Mouse (Mus musculus) neural tube, embryonic 13.5 days (tissue): Measurements from ENCODE around the gene Gad2. TPM values are rescaled to one million over a fixed set of nuclear protein-coding genes. Genes with fewer than 3 reads are reported as not detected.

Source experiments
- ATAC-seq: fragments of 200-750 bp; cut with Nextera tagmentation; 2 replicates; pipeline ENCODE4 v1.8.0; 2017; ENCODE audit warnings: low read depth, mild to moderate bottlenecking, moderate TSS enrichment, moderate library complexity
- H3K27ac ChIP-seq: fragments of 300-500 bp; sonication (generic); replicated peaks from 2 replicates; pipeline ENCODE4 v1.5.1; 2015; ENCODE audit warnings: moderate library complexity, mild to moderate bottlenecking, inconsistent platforms
- H3K27me3 ChIP-seq: fragments of 300-500 bp; sonication (generic); 2 replicates; pipeline ENCODE4 v1.6.1; 2015; ENCODE audit warnings: mild to moderate bottlenecking, inconsistent platforms
- H3K36me3 ChIP-seq: fragments of 300-500 bp; sonication (generic); 2 replicates; pipeline ENCODE4 v1.6.1; 2015; ENCODE audit warnings: mild to moderate bottlenecking, inconsistent platforms
- H3K4me1 ChIP-seq: fragments of 300-500 bp; sonication (generic); replicated peaks from 2 replicates; pipeline ENCODE4 v1.6.1; 2015; ENCODE audit warnings: inconsistent platforms
- H3K4me2 ChIP-seq: fragments of 300-500 bp; sonication (generic); 2 replicates; pipeline ENCODE4 v1.6.1; 2015; ENCODE audit warnings: inconsistent platforms, mild to moderate bottlenecking, moderate library complexity
- H3K4me3 ChIP-seq: fragments of 300-500 bp; sonication (generic); 2 replicates; pipeline ENCODE4 v1.5.1; 2015; ENCODE audit warnings: mild to moderate bottlenecking, inconsistent platforms
- H3K9ac ChIP-seq: fragments of 300-500 bp; sonication (generic); 2 replicates; pipeline ENCODE4 v1.6.1; 2015; ENCODE audit warnings: moderate library complexity, mild to moderate bottlenecking, inconsistent platforms
- H3K9me3 ChIP-seq: fragments of 300-500 bp; sonication (generic); 2 replicates; pipeline ENCODE4 v1.6.1; 2016; ENCODE audit warnings: inconsistent platforms
- WGBS: fragments of 180-500 bp; shearing (Covaris S2); methylation state at CpG from one replicate; pipeline ENCODE4 v1.1.7; 2015; 5-methylcytosine and 5-hydroxymethylcytosine counted together
- polyA plus RNA-seq: library from polyadenylated mRNA; unstranded; fragments of >200 nt; fragmentation: Nextera tagmentation; extraction: Ambion mirVana; gene quantifications from 2 replicates; pipeline ENCODE4 v1.2.1, GENCODE M21; 2015

Gene Gad2
- polyA plus RNA-seq, 1 experiment from 2014 or later, result 40.2 TPM

- ATAC-seq, result no peak
- Histone ChIP-seq H3K4me3 (peak overlapping the region; percentile 50), H3K9me3 (no peaks in the 10 kb centered on the region), H3K27me3 (peaks cover 95% of the 10 kb centered on the region), H3K9ac (peak overlapping the region; percentile 83), H3K4me1 (peaks cover 46% of the 10 kb centered on the region), H3K36me3 (no peaks in the 10 kb centered on the region), H3K27ac (peak overlapping the region; percentile 96), H3K4me2 (peak overlapping the region; percentile 56)
- under 1% methylated on average over 60 of the region's 60 CpGs for WGBS
These were observed 1.4 kb downstream of the Gad2 start for GRCm38 (mm10) chr2:22623111-22624070.

GRCm38 (mm10) chr2:22624188-22624975 lies 2.4 kb downstream of the Gad2 start:
- H3K9me3 ChIP-seq, result no peaks in the 10 kb centered on the region
- peaks cover 90% of the 10 kb centered on the region for H3K27me3 ChIP-seq
- peak overlapping the region; percentile 56 for H3K4me2 ChIP-seq
- no peak for ATAC-seq
- peak overlapping the region; percentile 50 for H3K4me3 ChIP-seq
- H3K27ac ChIP-seq, result peak overlapping the region; percentile 96
- H3K4me1 ChIP-seq, result peaks cover 45% of the 10 kb centered on the region
- 2% methylated on average over 27 of the region's 27 CpGs for whole genome bisulfite sequencing
- peak overlapping the region; percentile 83 for H3K9ac ChIP-seq
- H3K36me3 ChIP-seq, result no peaks in the 10 kb centered on the region

DNA sequence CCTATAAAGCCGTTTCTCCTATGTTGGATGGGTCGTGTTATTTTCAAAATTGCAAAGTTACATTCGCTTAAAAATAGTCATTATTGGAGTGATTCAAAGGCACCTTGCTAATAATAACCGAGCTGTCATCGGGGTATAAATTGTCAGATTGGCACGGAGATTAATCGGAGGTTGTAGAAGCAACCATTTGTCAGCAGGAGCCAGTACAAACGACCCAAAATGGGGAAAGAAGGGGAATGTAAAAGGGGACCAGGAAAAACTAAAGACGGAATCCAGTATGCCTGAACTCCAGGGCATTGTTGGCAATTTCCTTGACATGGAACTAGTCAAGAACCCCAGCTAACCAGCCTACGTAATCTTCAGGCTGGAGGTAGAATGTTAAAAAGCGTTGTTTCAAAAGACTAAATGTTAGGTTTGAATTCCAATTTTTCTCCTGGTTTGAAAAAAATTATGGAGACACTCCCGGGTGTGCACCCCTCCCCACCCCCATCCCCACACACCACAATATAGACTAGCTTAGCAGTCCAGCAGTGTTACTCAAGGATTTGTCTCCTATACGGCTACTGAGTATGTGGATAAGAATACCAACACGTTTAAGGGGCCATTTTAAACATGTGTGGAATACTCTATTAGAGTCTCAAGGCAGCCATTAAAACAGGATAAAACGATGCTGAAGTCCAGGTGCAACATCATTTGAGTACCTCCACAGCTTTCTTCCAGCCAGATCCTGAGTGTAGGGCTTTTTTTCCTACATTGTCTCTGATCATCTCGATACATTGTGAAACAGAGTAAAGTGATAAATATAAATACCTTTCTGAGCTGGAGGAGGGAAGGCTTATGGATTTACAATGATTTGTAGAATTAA lies 3.3 kb downstream of the Gad2 start:
- Histone ChIP-seq H3K4me3 (peak overlapping the region; percentile 50), H3K27ac (peak overlapping the region; percentile 96), H3K9me3 (no peaks in the 10 kb centered on the region), H3K27me3 (peaks cover 82% of the 10 kb centered on the region), H3K9ac (peak overlapping the region; percentile 83), H3K4me1 (peaks cover 36% of the 10 kb centered on the region), H3K4me2 (peak overlapping the region; percentile 56), H3K36me3 (no peaks in the 10 kb centered on the region)
- ATAC-seq, result no peak
- WGBS, result 5% methylated on average over 16 of the region's 16 CpGs

DNA sequence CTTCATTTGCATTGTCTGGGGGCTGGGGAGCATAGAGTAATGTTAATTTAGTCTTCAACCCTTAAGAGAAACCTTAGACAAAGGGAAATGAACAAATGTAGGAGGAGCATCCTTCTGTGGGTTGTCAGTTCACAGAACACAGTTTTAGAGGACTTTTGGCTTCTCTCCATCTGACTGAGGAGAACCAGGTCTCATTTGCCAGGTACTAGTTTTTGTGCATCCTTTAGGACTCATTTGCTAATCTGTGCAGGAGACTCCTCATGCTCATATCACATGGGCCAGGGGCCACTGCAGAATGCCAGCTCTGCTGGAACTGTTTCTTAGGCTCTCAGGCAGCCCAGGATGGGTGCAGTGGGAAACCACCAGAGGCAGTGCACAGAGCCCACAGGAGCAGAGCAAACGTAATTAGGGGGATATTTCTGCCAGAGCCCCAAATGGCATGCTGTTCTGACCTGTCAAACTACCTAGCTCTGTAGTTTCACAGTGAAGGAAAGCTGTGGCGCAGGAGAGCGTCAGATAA lies 5.2 kb downstream of the Gad2 start:
- Histone ChIP-seq H3K9ac (peak overlapping the region; percentile 83), H3K4me2 (peak overlapping the region; percentile 56), H3K9me3 (no peaks in the 10 kb centered on the region), H3K4me3 (peak overlapping the region; percentile 50), H3K36me3 (no peaks in the 10 kb centered on the region), H3K27me3 (peaks cover 67% of the 10 kb centered on the region), H3K27ac (peak overlapping the region; percentile 96), H3K4me1 (peaks cover 19% of the 10 kb centered on the region)
- peak; percentile 64 for ATAC-seq
- 20% methylated on average over 3 of the region's 3 CpGs for WGBS

DNA sequence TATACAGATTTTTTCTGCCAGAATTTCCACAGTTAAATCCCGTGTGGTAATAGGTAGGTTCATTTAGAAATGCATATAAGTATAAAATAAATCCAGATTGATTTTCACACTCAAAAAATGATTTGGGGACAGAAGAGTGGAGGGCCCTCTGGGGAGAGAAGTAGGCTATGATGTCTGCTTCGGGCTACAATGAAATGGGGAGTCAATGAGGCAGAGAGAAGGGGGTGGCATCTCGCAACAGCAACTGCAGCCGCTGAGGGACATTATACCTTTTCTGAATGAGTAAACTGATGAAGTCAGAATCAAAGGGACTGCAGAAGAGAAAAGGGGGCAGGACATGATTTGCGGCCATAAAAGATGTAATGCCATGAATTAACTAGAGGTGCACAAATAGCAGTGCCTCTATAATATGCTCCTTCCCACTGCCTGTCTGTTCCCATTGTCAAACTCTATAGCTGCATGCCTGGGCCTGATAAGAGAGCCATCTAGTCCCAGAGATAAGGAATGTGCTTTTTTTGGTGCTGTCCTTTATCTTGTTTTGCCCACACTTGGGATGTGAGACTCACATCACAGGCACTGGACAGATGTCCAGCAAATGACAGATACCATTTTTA lies 5.9 kb downstream of the Gad2 start:
- Histone ChIP-seq H3K9ac (peak overlapping the region; percentile 83), H3K27me3 (peaks cover 61% of the 10 kb centered on the region), H3K4me3 (peak overlapping the region; percentile 50), H3K4me1 (peaks cover 12% of the 10 kb centered on the region), H3K4me2 (peak overlapping the region; percentile 56), H3K9me3 (no peaks in the 10 kb centered on the region), H3K27ac (peak overlapping the region; percentile 96), H3K36me3 (no peaks in the 10 kb centered on the region)
- ATAC-seq, result peak; percentile 79
- WGBS, result 11% methylated on average over 5 of the region's 5 CpGs

DNA sequence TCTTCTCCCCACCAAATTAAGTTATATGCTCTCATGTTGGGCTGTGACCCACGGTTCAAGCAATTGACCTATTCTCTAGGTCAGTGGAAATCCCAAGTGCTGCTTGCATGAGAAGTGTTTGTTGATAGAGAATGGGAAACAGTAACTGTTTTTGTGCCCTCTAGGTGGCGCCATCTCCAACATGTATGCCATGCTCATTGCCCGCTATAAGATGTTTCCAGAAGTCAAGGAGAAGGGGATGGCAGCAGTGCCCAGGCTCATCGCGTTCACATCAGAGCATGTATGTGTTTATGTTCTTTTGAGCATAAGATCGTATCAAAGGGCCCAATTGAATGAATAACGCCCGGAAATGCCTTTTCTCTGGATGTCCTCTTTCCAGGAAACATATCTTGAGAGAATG lies 12.8 kb downstream of the Gad2 start:
- H3K4me1 ChIP-seq, result no peaks in the 10 kb centered on the region
- H3K27me3 ChIP-seq, result 0 out of 2 replicates have a peak, but pooled peaks cover 3% of the 10 kb centered on the region
- ATAC-seq, result no peak
- 49% methylated on average over 8 of the region's 8 CpGs for WGBS
- H3K27ac ChIP-seq, result no peak overlapping the region
- peaks cover 12% of the 10 kb centered on the region for H3K36me3 ChIP-seq
- H3K4me2 ChIP-seq, result no peak overlapping the region
- no peaks in the 10 kb centered on the region for H3K9me3 ChIP-seq
- H3K9ac ChIP-seq, result no peak overlapping the region
- no peak overlapping the region for H3K4me3 ChIP-seq

DNA sequence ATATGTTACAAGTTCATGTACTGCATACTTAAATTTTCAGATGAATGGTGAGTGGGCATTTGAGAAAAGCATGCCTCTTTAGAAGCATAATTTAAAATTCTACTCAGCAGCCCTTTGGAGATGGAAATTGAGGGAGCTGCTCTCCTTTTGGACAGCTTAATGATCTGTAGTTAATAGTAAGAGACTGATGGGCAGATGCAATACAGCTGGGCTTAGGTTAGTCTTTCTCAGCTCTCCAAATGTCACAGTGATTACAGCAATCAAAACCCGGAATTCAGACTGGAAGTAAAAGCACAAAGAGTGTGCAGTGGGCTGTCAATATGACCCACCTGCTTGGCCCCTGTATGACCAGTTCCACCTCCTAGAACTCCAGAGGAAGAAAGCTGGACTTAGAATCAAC lies 24.1 kb downstream of the Gad2 start:
- Histone ChIP-seq H3K4me2 (no peak overlapping the region), H3K27ac (no peak overlapping the region), H3K9ac (no peak overlapping the region), H3K27me3 (no peaks in the 10 kb centered on the region), H3K36me3 (no peaks in the 10 kb centered on the region), H3K4me3 (no peak overlapping the region), H3K9me3 (no peaks in the 10 kb centered on the region), H3K4me1 (peaks cover 21% of the 10 kb centered on the region)
- ATAC-seq, result no peak
- WGBS, result 32% methylated on average over 1 of the region's 1 CpGs

GRCm38 (mm10) chr2:22648394-22648793 lies 26.4 kb downstream of the Gad2 start:
- H3K4me3 ChIP-seq, result no peak overlapping the region
- no peaks in the 10 kb centered on the region for H3K27me3 ChIP-seq
- no peak for ATAC-seq
- H3K9me3 ChIP-seq, result no peaks in the 10 kb centered on the region
- 76% methylated on average over 1 of the region's 1 CpGs for WGBS
- no peak overlapping the region for H3K27ac ChIP-seq
- H3K9ac ChIP-seq, result no peak overlapping the region
- H3K4me1 ChIP-seq, result peaks cover 16% of the 10 kb centered on the region
- H3K36me3 ChIP-seq, result no peaks in the 10 kb centered on the region
- no peak overlapping the region for H3K4me2 ChIP-seq

- H3K4me1 ChIP-seq, result no peaks in the 10 kb centered on the region
- no peak overlapping the region for H3K4me2 ChIP-seq
- no peaks in the 10 kb centered on the region for H3K9me3 ChIP-seq
- H3K27ac ChIP-seq, result no peak overlapping the region
- 91% methylated on average over 4 of the region's 4 CpGs for WGBS
- no peaks in the 10 kb centered on the region for H3K27me3 ChIP-seq
- H3K4me3 ChIP-seq, result no peak overlapping the region
- ATAC-seq, result no peak
- no peaks in the 10 kb centered on the region for H3K36me3 ChIP-seq
- H3K9ac ChIP-seq, result no peak overlapping the region
These were observed 29.8 kb downstream of the Gad2 start for GRCm38 (mm10) chr2:22651826-22652225.

- Histone ChIP-seq H3K27ac (no peak overlapping the region), H3K36me3 (no peaks in the 10 kb centered on the region), H3K9ac (no peak overlapping the region), H3K4me3 (no peak overlapping the region), H3K9me3 (no peaks in the 10 kb centered on the region), H3K4me2 (no peak overlapping the region), H3K4me1 (no peaks in the 10 kb centered on the region), H3K27me3 (no peaks in the 10 kb centered on the region)
- ATAC-seq, result no peak
- WGBS, result 76% methylated on average over 1 of the region's 1 CpGs
These were observed 41.7 kb downstream of the Gad2 start for GRCm38 (mm10) chr2:22663731-22664130.

GRCm38 (mm10) chr2:22670415-22670814 lies 48.4 kb downstream of the Gad2 start:
- no peak overlapping the region for H3K4me3 ChIP-seq
- H3K4me2 ChIP-seq, result no peak overlapping the region
- no peaks in the 10 kb centered on the region for H3K9me3 ChIP-seq
- H3K36me3 ChIP-seq, result peaks cover 16% of the 10 kb centered on the region; the same call in 1 of the 2 replicates
- no peak for ATAC-seq
- no peak overlapping the region for H3K27ac ChIP-seq
- no peak overlapping the region for H3K9ac ChIP-seq
- no peaks in the 10 kb centered on the region for H3K27me3 ChIP-seq
- H3K4me1 ChIP-seq, result no peaks in the 10 kb centered on the region
- WGBS, result 88% methylated on average over 2 of the region's 2 CpGs
